Mouse (Mus musculus): Measurements from ENCODE around the gene Nr2c2ap. TPM values are rescaled to one million over a fixed set of nuclear protein-coding genes. Genes with fewer than 3 reads are reported as not detected.

Nr2c2ap gene
- polyA plus RNA-seq (2015; fragmentation: Nextera tagmentation; extraction: Ambion mirVana) = 35.7 and 37.1 TPM in 2 replicates

GRCm38 (mm10) chr8:70131166-70131883 is at the start of gene Nr2c2ap:
Nr2c2ap (plus strand) TSS chr8:70131333.
- WGBS = 1% methylated on average over 37 of the region's 37 CpGs
- Histone ChIP-seq H3K4me1 (ENCODE audit: control insufficient read depth, insufficient read depth, low read length) (no peaks in the 10 kb centered on the region), H3K27ac (ENCODE audit: low read length) (0 out of 2 replicates have a peak within 1 kb of the TSS, but pooled peaks have one; percentile 19), H3K4me2 (ENCODE audit: low read depth, low read length) (peak within 1 kb of the TSS; percentile 69), H3K9me3 (replicated peaks; ENCODE audit: control insufficient read depth, low read length) (no peaks in the 10 kb centered on the region), H3K36me3 (ENCODE audit: control insufficient read depth, insufficient read depth, low read length) (no peaks in the 10 kb centered on the region; the same call in 1 of the 2 replicates), H3K4me3 (replicated peaks; ENCODE audit: low read length) (peak within 1 kb of the TSS; percentile 82), H3K27me3 (ENCODE audit: control insufficient read depth, insufficient read depth, low read length) (no peaks in the 10 kb centered on the region), H3K9ac (ENCODE audit: low read length) (peak within 1 kb of the TSS; percentile 87)
- peak; percentile 85 for ATAC-seq (ENCODE audit: insufficient read depth, low FRiP score)

GRCm38 (mm10) chr8:70081976-70082375 is 49.2 kb upstream of the Nr2c2ap start:
- peaks cover 51% of the 10 kb centered on the region for H3K27me3 ChIP-seq (ENCODE audit: control insufficient read depth, insufficient read depth, low read length)

GRCm38 (mm10) chr8:70083285-70083684 is 47.8 kb upstream of the Nr2c2ap start, which contains the start of gene Hapln4:
Hapln4 (plus strand) TSS chr8:70083457.
- H3K27me3 ChIP-seq (ENCODE audit: control insufficient read depth, insufficient read depth, low read length) = peaks cover 64% of the 10 kb centered on the region
- H3K4me1 ChIP-seq (ENCODE audit: control insufficient read depth, insufficient read depth, low read length) = peaks cover 13% of the 10 kb centered on the region
- under 1% methylated on average over 26 of the region's 26 CpGs for WGBS
- no peak within 1 kb of the TSS for H3K27ac ChIP-seq (ENCODE audit: low read length)
- H3K9me3 ChIP-seq (replicated peaks; ENCODE audit: control insufficient read depth, low read length) = no peaks in the 10 kb centered on the region
- peak within 1 kb of the TSS; percentile 49; the same call in 1 of the 2 replicates for H3K9ac ChIP-seq (ENCODE audit: low read length)
- H3K4me2 ChIP-seq (ENCODE audit: low read depth, low read length) = peak within 1 kb of the TSS; percentile 67
- peak within 1 kb of the TSS; percentile 42 for H3K4me3 ChIP-seq (replicated peaks; ENCODE audit: low read length)
- no peak for ATAC-seq (ENCODE audit: insufficient read depth, low FRiP score)
- H3K36me3 ChIP-seq (ENCODE audit: control insufficient read depth, insufficient read depth, low read length) = no peaks in the 10 kb centered on the region

More at GRCm38 (mm10) chr8:70081976-70082375, 49.2 kb upstream of the Nr2c2ap start:
- Histone ChIP-seq H3K36me3 (ENCODE audit: control insufficient read depth, insufficient read depth, low read length) (no peaks in the 10 kb centered on the region), H3K4me2 (ENCODE audit: low read depth, low read length) (no peak overlapping the region), H3K4me3 (replicated peaks; ENCODE audit: low read length) (no peak overlapping the region), H3K9me3 (replicated peaks; ENCODE audit: control insufficient read depth, low read length) (no peaks in the 10 kb centered on the region), H3K4me1 (ENCODE audit: control insufficient read depth, insufficient read depth, low read length) (peaks cover 13% of the 10 kb centered on the region), H3K27ac (ENCODE audit: low read length) (no peak overlapping the region), H3K9ac (ENCODE audit: low read length) (no peak overlapping the region)
- 72% methylated on average over 2 of the region's 2 CpGs for WGBS
- ATAC-seq (ENCODE audit: insufficient read depth, low FRiP score) = no peak

GRCm38 (mm10) chr8:70084191-70085065 is 46.7 kb upstream of the Nr2c2ap start:
- H3K9ac ChIP-seq (ENCODE audit: low read length) = peak overlapping the region; percentile 49; the same call in 1 of the 2 replicates
- ATAC-seq (ENCODE audit: insufficient read depth, low FRiP score) = no peak
- H3K27me3 ChIP-seq (ENCODE audit: control insufficient read depth, insufficient read depth, low read length) = peaks cover 75% of the 10 kb centered on the region
- no peaks in the 10 kb centered on the region for H3K36me3 ChIP-seq (ENCODE audit: control insufficient read depth, insufficient read depth, low read length)
- H3K4me1 ChIP-seq (ENCODE audit: control insufficient read depth, insufficient read depth, low read length) = peaks cover 13% of the 10 kb centered on the region
- H3K4me3 ChIP-seq (replicated peaks; ENCODE audit: low read length) = peak overlapping the region; percentile 42
- H3K27ac ChIP-seq (ENCODE audit: low read length) = no peak overlapping the region
- 2% methylated on average over 71 of the region's 71 CpGs for WGBS
- H3K4me2 ChIP-seq (ENCODE audit: low read depth, low read length) = peak overlapping the region; percentile 67
- H3K9me3 ChIP-seq (replicated peaks; ENCODE audit: control insufficient read depth, low read length) = no peaks in the 10 kb centered on the region

- H3K4me1 ChIP-seq (ENCODE audit: control insufficient read depth, insufficient read depth, low read length) = peaks cover 13% of the 10 kb centered on the region
- H3K4me2 ChIP-seq (ENCODE audit: low read depth, low read length) = no peak overlapping the region
- H3K36me3 ChIP-seq (ENCODE audit: control insufficient read depth, insufficient read depth, low read length) = no peaks in the 10 kb centered on the region
- ATAC-seq (ENCODE audit: insufficient read depth, low FRiP score) = no peak
- peaks cover 83% of the 10 kb centered on the region for H3K27me3 ChIP-seq (ENCODE audit: control insufficient read depth, insufficient read depth, low read length)
- no peaks in the 10 kb centered on the region for H3K9me3 ChIP-seq (replicated peaks; ENCODE audit: control insufficient read depth, low read length)
- H3K4me3 ChIP-seq (replicated peaks; ENCODE audit: low read length) = no peak overlapping the region
- no peak overlapping the region for H3K9ac ChIP-seq (ENCODE audit: low read length)
- H3K27ac ChIP-seq (ENCODE audit: low read length) = no peak overlapping the region
- whole genome bisulfite sequencing = 28% methylated on average over 1 of the region's 1 CpGs
Measured at GRCm38 (mm10) chr8:70086151-70086550, 45.0 kb upstream of the Nr2c2ap start.

- no peak overlapping the region for H3K4me3 ChIP-seq (replicated peaks; ENCODE audit: low read length)
- peaks cover 13% of the 10 kb centered on the region for H3K4me1 ChIP-seq (ENCODE audit: control insufficient read depth, insufficient read depth, low read length)
- 4% methylated on average over 7 of the region's 7 CpGs for WGBS
- no peaks in the 10 kb centered on the region for H3K36me3 ChIP-seq (ENCODE audit: control insufficient read depth, insufficient read depth, low read length)
- H3K27me3 ChIP-seq (ENCODE audit: control insufficient read depth, insufficient read depth, low read length) = peaks cover 81% of the 10 kb centered on the region
- H3K27ac ChIP-seq (ENCODE audit: low read length) = no peak overlapping the region
- no peaks in the 10 kb centered on the region for H3K9me3 ChIP-seq (replicated peaks; ENCODE audit: control insufficient read depth, low read length)
- no peak; the same call in 1 of the 2 replicates for ATAC-seq (ENCODE audit: insufficient read depth, low FRiP score)
- no peak overlapping the region for H3K9ac ChIP-seq (ENCODE audit: low read length)
- H3K4me2 ChIP-seq (ENCODE audit: low read depth, low read length) = no peak overlapping the region
Measured at GRCm38 (mm10) chr8:70087237-70087636, 43.9 kb upstream of the Nr2c2ap start.

GRCm38 (mm10) chr8:70087836-70088650 is 43.1 kb upstream of the Nr2c2ap start:
- Histone ChIP-seq H3K9me3 (replicated peaks; ENCODE audit: control insufficient read depth, low read length) (no peaks in the 10 kb centered on the region), H3K27me3 (ENCODE audit: control insufficient read depth, insufficient read depth, low read length) (peaks cover 74% of the 10 kb centered on the region), H3K36me3 (ENCODE audit: control insufficient read depth, insufficient read depth, low read length) (no peaks in the 10 kb centered on the region), H3K4me1 (ENCODE audit: control insufficient read depth, insufficient read depth, low read length) (peaks cover 13% of the 10 kb centered on the region), H3K4me2 (ENCODE audit: low read depth, low read length) (peak overlapping the region; percentile 48), H3K27ac (ENCODE audit: low read length) (no peak overlapping the region), H3K9ac (ENCODE audit: low read length) (no peak overlapping the region), H3K4me3 (replicated peaks; ENCODE audit: low read length) (peak overlapping the region; percentile 36)
- ATAC-seq (ENCODE audit: insufficient read depth, low FRiP score) = peak; percentile 52; the same call in 1 of the 2 replicates
- 3% methylated on average over 56 of the region's 56 CpGs for WGBS

GRCm38 (mm10) chr8:70089296-70089960 is 41.7 kb upstream of the Nr2c2ap start:
- no peak overlapping the region for H3K27ac ChIP-seq (ENCODE audit: low read length)
- ATAC-seq (ENCODE audit: insufficient read depth, low FRiP score) = no peak
- H3K4me3 ChIP-seq (replicated peaks; ENCODE audit: low read length) = no peak overlapping the region
- no peaks in the 10 kb centered on the region for H3K36me3 ChIP-seq (ENCODE audit: control insufficient read depth, insufficient read depth, low read length)
- peaks cover 61% of the 10 kb centered on the region for H3K27me3 ChIP-seq (ENCODE audit: control insufficient read depth, insufficient read depth, low read length)
- H3K9ac ChIP-seq (ENCODE audit: low read length) = no peak overlapping the region
- WGBS = 56% methylated on average over 9 of the region's 9 CpGs
- peaks cover 2% of the 10 kb centered on the region; the same call in 1 of the 2 replicates for H3K4me1 ChIP-seq (ENCODE audit: control insufficient read depth, insufficient read depth, low read length)
- H3K9me3 ChIP-seq (replicated peaks; ENCODE audit: control insufficient read depth, low read length) = no peaks in the 10 kb centered on the region
- H3K4me2 ChIP-seq (ENCODE audit: low read depth, low read length) = no peak overlapping the region
